Mouse (Mus musculus) ovary, postnatal 14 days (tissue): ENCODE measurements at regions not wholly inside any gene's neighbourhood (a gene's known extent, or its start where the extent isn't known, plus 50 kb on each side); places are given as distances from the start of the nearest gene placed in this dataset.

ENCODE experiments used
- DNase-seq: peaks from one replicate; pipeline ENCODE4 v3.0.0; 2022; ENCODE audit warnings: low spot score

DNA sequence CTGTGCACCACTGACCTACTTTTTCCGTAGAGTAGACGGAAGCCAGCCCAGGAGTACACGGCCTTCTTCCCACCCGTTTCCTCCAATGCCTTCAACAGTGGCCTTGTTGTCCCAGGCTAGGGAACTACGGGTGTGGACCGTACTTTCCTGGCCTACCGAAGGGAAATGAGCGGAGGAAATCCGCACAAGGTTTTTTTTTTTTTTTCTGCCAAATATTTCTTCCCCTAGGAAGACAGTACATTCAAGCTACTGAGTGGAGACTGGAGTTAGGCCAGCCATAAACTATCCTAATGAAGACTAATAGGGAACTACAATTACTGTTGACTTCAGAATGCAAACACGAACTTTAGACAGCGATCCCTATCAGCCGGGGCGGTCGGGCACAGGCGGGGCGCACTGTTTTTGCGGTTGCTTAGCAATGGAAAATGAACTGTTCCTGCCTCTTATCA, 177.3 kb downstream of the Ttc8 start:
- DNase-seq, result no peak

- DNase-seq, result no peak
Measured at GRCm38 (mm10) chr12:99099881-99100280, 179.5 kb downstream of the Ttc8 start.

DNA sequence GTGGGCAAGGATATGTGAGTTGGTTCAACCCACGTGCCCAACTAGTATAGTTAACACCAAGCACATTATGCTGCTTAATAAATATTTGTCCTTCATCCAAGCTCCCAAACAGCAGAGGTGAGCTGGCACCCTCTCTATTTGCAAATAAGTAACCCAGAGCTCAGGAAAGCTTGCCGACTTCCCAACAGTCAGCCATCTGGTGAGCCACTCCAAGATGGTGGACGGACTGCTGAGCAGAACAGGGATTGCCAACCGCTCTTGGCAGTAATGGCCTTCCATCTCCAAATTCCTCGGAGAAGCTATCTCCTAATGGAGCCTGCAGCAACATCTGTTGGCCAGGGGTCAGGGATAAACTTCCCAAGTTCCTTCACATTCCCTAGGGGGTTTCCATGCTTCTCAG, 188.2 kb downstream of the Ttc8 start:
- DNase-seq, result no peak

GRCm38 (mm10) chr12:99113781-99114180, 193.4 kb downstream of the Ttc8 start:
- no peak for DNase-seq

DNA sequence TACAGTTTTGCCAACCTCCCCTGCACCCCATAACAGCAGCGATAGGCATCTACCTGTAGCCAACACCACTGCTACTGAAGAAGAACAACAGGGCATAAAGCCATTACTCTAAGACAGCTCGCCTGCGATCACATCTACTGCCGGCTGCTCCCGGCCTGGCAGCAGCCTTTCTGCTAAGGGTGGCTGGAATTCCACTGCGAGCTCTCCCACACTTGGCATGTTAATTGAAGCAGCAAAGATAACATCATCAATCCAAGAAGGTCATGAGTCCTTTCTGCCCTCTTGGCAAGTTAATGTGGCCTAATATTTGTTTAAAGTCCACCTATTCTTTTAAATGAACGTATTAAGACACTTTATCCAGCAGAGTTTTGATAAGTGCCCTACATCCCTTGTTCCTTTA, 196.1 kb downstream of the Ttc8 start:
- DNase-seq, result no peak

DNA sequence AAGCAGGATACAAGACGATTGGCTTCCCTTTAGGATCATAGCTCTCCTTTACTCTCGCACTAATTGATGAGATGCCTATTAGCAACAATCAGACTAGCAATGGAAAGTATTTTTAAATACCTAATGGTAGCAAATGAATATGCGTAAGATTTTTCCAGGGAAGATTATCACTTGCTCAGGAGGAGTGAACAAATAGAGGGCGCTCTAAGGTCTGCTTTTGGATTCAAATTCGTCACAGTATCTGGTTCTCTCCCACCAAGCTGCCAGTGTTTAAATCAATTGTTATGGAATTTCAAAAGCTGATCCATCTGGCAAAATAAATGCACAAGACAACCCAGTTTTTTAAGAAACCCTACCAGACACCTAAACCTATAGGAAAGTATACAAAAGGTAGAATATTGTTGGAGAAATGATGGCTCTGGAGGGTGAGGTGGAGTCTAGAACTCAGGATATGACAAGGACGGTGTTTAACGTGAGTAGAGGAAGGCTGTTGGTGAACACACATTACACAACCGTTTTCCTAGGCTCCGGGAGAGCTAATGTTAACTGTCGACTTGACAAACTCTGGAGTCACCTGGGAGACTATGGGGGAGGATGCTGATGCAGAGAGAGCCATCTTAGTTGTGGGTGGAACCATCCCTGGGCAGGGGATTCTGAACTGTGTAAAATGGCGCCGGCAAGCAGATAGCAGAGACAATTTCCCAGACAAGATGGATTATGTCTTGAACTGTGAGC, 198.2 kb downstream of the Ttc8 start:
- DNase-seq, result no peak

DNA sequence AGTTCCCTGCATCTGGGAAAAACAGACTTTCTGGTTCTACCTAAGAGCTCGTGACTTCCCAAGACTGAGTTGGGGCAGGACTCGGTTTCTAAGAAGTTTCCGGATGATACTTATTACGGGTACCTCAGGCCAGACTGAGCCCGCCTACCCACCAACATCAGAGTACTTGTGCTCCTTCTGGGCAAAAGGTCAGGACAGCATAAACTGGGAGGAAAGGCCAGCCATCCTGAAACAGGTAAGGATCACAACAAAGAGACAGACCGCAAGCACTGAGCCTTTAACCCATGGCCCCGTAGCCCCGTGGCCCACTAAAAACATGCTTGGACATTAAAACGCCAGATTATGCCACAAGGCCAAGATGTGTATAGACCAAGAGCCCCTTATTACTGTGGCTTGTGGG, 199.6 kb downstream of the Ttc8 start:
- DNase-seq, result no peak

GRCm38 (mm10) chr12:99123611-99124495, 203.5 kb downstream of the Ttc8 start:
- peak; percentile 15 for DNase-seq

GRCm38 (mm10) chr12:99126129-99126528, 205.8 kb downstream of the Ttc8 start:
- DNase-seq, result no peak
